Mouse (Mus musculus) small intestine, adult 2 months (tissue): ENCODE measurements around the gene Commd3.

Experiments used
- CTCF ChIP-seq: fragments of 200-500 bp; IDR thresholded peaks from 2 replicates; pipeline ENCODE4 v1.5.1; 2012; ENCODE audit warnings: low read depth, mild to moderate bottlenecking, control low read depth, inconsistent platforms, low read length, moderate library complexity, mixed read lengths; ENCODE audit not compliant: insufficient replicate concordance, insufficient read length; ENCODE audit errors: extremely low read depth
- POLR2A ChIP-seq: fragments of 200-500 bp; IDR thresholded peaks from 2 replicates; pipeline ENCODE4 v1.6.1; 2012; ENCODE audit warnings: low read depth, mild to moderate bottlenecking, control low read depth, inconsistent platforms, low read length, moderate library complexity

GRCm38 (mm10) chr2:18654821-18655220, 17.4 kb upstream of the Commd3 start:
- TF ChIP-seq POLR2A: no peak
- no peak for TF ChIP-seq CTCF
